Mouse (Mus musculus) left cerebral cortex, adult 9 months (tissue): ENCODE measurements around the gene Hsd17b1.

Experiments used
- DNase-seq, 2 experiments: peaks; one replicate each; pipeline ENCODE4 v3.0.0; 2022; ENCODE audit warnings: low spot score in 2 of 2

The Hsd17b1 gene

GRCm38 (mm10) chr11:101127075-101127474 lies 48.9 kb downstream of the Hsd17b1 start:
- no peak for DNase-seq

GRCm38 (mm10) chr11:101128996-101129577 lies 50.9 kb downstream of the Hsd17b1 start:
- DNase-seq: no peak
